Mouse (Mus musculus): ENCODE measurements around the gene Ky.

- no peak for TF ChIP-seq CHD2 (IDR thresholded peaks at IDR 0.05; ENCODE audit: low read depth, low read length)
- TF ChIP-seq MAFK (IDR thresholded peaks at IDR 0.05; ENCODE audit: insufficient read depth, low read depth, low read length), result no peak
- TF ChIP-seq HCFC1 (IDR thresholded peaks at IDR 0.05; ENCODE audit: borderline replicate concordance, insufficient read depth, low read length), result no peak
- no peak for TF ChIP-seq ZNF384 (IDR thresholded peaks at IDR 0.05; ENCODE audit: low read depth, low read length)
These were observed 8.4 kb upstream of the Ky start for GRCm38 (mm10) chr9:102497089-102497690.

Measured in ES-E14 (cell line).